Mouse (Mus musculus): ENCODE measurements at regions not wholly inside any gene's neighbourhood (a gene's known extent, or its start where the extent isn't known, plus 50 kb on each side); places are given as distances from the start of the nearest gene placed in this dataset.

DNA sequence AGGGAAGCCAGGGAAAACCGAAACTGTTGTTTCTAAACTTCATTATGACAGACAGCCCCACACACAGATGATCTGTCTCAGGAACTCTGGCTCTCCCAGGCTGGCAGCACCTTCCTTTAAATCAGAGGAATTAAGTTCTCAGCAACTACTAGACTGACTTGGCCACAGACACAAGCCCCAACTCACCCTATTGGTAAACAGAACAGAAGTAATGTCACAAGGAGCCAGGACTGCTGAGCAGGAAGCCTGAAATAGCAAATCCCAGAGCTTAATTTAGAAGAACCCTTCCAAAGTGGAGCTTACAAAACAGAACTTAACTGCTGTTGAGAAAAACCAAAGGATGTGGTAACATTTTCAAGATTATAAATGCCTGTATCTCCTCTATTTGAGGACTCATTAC, 174.8 kb downstream of the Nfkbiz start:
- no peak for DNase-seq (ENCODE audit: low spot score)

DNA sequence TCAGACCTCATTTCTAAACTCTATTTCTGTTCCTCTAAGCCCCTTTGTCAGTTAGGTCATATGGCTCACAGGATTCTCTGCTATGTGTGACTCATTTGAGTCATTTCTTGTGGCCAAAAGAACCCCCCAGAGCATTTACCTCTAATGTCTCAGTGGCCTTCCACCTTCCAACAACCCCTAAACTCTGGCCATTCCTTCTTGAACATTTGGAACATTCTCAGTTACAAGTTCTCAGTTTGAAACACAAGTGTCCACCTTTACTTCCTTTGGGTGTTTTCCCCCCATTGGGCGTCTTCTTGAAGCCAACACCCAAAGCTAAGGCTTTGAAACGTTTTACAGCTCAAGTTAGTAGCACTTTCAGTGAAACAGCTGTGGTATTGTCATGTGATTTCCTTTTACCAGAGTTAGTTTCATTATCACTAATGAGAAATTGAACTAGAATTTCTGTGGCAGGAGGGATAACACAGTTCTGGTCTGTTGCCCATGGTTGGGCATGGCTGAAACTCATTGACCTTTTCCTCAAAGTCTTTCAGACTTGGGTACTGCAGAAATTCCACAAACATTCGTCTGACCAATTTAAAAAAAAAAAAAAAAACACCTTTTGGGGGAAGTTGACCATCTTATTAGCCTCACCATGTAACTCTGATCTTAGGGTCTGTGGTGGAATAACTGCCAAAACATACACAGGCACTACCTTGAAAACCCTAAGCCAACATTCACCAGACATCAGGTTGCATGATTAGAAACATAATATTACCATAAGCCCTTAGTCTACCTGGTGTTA, 201.8 kb downstream of the Nfkbiz start:
- no peak for DNase-seq (ENCODE audit: low spot score)

DNA sequence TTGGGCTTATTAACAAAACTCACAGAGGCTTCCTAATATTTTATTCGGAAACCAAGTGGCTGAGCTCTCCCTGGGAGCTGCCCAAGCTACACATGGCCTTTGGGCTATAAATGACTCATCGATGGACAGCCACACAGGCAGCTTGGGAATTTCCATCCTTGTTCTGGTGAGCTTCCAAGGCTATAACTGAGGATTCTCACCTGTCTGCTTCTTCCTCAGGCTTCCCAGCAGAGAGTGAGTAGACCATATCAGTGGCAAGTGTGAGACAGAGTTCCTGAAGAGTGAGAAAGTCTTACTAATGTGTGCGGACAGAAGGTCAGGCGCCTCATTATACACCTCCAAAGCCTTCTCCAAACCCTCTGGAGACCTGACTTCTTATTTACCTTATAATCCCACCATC, 202.5 kb downstream of the Nfkbiz start:
- no peak for DNase-seq (ENCODE audit: low spot score)

DNA sequence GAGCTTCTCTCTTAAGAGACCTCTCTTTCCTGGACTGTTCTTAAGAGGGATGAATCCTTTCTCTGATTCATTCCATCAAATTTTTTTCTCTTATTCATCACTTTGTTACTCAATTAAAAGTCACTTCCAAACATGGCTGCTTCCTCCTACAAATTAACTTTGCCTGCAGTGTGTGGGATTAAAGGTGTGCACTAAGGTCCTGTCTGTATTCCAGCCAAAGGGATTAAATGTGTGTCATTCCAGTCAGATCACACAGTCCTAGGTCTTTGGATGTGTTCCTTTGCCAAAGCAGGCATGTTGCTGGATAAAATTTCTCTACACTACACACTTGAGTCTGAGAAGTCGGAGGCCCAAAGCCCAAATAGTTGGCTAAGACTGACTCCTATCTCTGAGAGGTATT, 204.0 kb downstream of the Nfkbiz start:
- DNase-seq (ENCODE audit: low spot score): no peak

DNA sequence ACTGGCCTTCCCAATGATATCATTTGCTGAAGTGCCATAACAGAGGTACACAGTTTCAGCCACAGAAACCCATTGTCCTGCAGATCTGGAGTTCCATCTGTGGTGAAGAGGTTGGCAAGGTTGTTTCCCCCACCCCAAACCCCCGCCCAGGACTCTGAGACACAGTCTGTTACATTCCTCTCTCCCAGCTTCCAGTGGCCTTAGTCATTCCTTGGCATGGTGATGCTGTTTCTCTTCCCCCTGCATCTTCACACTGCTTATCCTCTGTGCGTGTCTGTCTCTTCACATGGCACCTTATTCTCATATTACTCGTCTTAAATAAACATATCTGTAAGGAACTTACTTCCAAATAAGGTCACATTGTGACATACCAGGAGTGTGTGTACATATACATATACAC, 206.5 kb downstream of the Nfkbiz start:
- DNase-seq (ENCODE audit: low spot score): no peak

DNA sequence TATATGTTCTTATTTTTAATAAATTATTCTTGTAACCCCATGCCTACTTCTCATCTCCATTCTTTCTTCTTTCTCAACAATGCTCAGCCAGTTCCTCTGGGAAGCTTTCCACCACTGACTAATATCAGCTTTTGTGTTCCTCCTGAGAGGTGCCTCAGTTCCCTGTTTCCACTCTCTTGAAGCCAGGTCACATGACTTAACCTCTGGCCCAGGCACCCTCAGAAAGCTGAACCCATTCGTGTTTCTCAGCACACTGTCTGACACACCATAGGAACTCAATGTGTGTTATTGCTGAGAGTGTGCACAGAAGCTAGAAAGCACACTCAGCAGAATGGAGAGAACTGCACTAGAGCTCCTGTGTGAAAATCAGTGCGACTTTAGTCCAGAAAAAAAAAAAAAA, 207.1 kb downstream of the Nfkbiz start:
- no peak for DNase-seq (ENCODE audit: low spot score)

DNA sequence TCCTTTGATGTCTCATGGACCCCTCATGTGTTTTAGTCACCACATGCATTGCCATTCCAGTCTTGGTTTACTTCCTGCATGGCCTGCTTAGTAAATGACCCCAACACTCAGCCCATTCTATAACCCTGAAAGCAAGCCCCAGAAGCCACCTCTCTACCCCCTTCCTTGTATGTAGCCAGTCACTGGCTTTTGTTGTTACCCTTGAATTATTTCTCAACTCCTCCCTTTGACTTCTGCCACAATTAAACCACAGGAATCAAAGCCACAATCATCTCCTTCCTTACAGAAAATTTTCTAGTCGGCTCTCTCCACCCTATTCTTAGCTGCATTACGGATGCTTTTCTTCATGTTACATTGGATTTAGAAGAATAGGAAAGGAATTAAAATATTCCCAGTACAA, 207.7 kb downstream of the Nfkbiz start:
- no peak for DNase-seq (ENCODE audit: low spot score)

DNA sequence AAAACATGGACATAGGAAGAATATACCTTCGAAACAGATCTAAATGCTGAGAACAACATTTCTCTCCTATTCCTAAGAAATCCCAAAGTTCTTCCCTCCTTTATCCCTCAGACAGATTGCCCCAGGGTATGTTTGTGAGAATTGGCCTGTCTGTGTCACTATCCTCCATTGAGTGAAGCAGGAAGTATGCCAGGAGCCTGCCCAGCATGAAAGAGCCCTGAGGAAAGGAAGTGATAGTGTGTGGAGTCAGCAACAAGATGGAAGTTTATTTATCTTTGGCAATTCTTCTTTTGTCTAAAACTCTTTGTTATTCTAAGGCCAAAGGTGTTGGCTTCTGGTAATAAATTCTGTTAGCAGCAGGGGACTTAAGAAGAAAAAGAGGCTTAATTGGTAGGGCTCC, 211.2 kb downstream of the Nfkbiz start:
- no peak for DNase-seq (ENCODE audit: low spot score)

DNA sequence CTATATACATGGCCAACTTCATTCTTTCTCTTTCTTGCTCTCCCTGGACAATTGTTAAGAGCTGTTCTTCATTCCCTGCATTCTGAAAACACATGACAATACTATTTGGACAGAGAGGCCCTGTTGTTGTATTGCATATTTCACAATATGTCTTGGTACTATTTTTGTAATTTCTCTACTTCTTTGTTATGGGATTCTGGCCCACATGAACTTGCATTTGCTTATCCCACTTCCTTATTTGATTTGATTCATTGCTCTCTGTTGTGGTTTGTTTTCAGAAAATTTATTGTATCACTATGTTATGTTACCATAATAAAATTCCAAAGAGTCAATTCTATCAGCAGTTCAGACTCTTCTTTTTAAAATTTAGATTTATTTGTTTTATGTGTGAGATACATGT, 215.3 kb downstream of the Nfkbiz start:
- no peak for DNase-seq (ENCODE audit: low spot score)

DNA sequence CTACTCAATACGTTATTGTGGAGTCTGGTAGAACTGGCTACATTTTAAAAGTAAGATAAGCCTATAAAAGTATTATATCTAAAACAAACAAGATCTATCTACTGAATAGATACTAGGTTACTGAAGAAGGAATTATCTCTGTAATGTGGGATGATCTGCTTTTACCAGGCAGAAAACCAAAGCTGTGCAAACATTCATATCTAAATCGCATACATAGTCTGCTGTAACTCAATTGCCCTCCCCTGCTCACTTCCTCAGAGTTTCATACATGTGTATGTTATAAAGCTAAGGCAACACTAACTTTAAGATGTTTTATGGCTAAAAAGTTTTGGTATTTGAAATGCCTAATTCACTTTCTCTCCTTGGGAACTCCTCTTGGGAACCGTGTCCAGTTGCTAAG, 219.0 kb downstream of the Nfkbiz start:
- DNase-seq (ENCODE audit: low spot score): no peak

DNA sequence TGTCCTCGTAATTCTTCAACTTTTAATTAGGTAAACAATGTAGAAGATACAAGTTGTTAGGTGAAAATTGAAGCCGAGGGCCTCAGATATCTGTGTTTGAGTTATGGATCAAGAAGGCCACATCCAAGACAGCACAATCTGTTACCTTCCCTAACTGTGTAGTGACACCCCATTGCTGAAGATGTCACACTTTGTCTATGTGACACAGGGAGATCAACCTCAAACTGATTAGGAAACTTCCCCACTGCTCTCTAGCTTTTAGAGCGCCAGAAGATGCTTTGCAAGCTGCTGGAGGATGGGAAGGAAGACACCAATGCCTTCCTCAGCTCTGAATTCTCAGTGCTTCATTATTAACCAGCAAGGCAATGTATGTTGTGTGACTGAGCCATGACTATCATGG, 220.7 kb downstream of the Nfkbiz start:
- no peak for DNase-seq (ENCODE audit: low spot score)

DNA sequence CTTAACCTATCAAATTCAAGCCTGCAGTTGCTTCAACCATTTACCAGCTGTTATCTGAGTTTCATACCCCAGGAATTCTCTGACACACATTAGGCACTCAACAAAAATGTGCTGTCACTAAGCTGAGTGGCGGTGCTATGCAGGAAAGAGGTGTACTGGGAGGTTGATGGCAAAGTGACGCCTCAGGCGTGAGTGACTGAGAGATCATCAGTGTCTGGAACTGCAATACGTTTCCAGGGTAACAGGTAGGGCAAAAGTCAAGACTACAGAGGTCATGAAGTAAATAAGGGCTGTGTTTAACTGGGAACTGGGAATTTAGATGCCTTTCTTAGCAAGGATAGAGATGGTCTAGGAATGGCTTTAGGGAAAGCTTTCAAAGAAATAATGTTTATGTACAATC, 221.2 kb downstream of the Nfkbiz start:
- DNase-seq (ENCODE audit: low spot score): no peak

DNA sequence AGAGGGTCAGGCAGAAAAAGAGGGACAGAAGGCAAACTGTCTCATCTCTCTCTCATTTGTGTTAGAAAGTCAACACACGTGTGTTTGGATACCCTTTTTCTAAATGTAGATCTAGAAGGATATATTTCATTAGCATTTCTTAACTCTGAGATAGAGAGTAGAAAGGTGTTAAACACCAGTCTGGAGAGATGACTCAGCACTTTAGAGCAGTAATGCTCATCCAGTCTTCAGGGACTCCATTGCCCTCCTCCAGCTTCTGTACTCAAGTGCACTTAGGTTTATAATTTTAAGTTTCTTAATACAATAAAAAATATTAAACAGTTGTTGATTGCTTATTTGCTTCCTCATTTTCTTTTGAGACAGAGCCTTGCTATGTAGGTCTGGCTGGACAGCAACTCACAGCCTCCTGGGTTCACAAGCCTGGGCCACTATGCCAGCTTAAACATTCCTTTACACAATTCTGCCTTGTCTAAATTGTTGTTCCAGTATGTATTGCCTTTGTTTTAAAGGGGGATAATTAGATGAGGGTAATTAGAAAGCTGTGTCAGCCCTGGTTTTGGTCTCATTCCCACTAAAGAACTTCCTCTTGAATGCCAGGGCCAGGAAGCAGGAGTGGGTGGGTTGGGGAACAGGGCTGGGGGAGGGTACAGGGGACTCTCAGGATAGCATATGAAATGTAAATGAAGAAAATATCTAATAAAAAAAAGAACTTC, 222.1 kb downstream of the Nfkbiz start:
- DNase-seq (ENCODE audit: low spot score): no peak

DNA sequence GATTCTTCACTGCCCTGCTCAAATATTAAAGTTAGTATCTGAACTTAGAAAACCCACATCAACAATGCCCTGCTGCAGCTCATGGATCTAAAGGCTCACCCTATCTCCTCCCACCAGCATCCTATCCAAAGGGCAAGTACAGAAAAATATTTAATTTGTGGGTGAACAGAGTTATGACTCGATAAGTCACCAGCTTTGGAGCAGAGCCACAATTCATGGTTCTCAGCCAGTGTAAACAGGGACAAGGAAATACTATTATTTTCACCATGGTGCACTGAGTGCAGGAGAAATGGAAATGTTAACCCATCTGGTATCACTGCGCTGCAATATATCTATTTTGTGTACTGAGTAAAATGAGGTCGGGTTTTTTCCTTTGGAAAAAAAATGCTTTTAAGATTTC, 225.8 kb downstream of the Nfkbiz start:
- DNase-seq (ENCODE audit: low spot score): no peak

DNA sequence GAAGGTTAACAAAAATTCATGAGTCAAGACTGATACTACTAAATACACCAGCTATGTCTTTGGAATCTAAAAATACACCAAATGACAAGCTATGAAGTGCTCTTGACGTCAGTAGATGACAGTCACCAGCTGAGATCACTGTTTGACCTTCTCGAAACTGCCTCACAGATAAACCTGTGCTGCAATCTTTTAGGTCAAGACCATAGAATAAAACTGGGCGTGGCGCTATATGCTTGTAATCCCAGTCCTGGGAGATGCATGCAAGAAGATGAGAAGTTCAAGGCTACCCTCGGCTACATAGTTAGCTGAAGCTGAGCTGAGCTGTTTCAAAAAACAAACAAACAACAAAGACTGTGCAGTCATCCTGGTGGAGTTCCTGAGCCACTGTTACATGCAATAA, 226.7 kb downstream of the Nfkbiz start:
- no peak for DNase-seq (ENCODE audit: low spot score)

DNA sequence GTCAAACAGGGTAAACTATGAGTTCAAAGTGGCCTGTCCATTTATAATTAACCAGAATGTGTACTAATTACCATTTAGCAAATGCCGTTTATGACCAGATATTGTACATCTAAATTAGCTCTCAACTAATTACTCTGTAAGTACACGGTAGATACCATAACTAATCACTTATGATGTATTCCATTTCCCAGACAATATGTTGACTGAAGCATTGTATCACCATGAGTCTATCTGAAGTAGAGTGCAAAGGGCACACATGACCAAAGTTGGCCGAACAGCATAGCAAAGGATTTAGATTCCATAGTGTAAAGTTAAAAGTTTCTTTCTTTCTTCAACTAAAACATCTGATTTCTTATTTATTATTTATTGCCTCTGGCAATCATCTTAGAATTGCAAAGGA, 227.5 kb downstream of the Nfkbiz start:
- no peak for DNase-seq (ENCODE audit: low spot score)

DNA sequence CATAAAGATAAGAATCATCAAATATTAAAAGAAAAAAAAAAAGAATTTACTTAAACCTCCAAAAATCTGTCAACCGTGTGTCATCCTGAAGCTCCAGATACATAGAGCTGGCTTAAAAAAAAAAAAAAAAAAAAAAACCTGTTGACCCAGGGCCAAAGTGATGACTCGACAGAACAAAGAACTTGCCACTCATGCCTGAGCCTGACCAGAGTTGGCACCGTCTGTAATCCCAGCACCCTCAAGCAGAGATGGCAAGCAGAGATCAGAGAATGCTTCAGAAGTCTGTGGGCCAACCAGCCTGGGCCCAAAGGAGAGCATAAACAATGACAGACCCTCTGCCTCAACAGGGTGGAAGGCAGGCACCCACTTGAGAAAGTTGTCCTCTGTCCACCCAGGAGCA, 230.3 kb downstream of the Nfkbiz start:
- no peak for DNase-seq (ENCODE audit: low spot score)

DNA sequence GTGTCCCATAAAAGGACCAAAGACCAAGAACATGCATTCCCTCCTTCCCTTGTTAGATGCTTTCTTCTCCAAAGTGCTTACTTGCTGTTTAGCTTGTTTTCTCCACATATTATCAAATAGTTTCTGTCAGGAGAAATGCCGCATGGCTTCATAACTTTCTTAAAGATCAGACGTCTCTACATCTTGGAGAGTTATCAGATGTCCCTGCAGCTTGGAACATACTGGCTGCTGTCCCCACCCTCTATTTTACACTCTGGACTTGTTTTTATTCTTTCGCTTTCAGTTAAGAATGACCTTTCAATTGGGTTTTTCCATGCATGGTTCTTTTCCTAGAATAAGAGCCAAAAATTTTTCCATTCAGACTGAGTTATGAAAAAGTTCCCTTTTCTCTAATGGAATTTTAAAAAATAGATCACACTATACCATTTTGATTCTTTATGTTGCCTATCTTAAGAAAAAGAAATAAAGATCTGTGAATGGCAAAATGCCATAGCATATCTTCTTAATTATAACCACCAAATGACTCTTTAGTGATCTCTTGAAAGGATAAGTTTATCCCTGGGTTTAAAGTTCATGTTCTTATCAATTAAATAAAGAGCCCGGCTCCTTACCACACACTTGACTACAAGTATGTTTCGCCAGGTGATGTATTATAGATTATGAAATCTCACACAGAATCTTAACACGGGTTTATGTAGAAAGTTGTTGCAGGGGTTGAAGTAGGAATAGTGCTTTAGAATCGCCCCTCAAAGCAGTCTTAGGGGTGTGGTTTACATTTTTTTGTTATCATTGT, 232.1 kb downstream of the Nfkbiz start:
- no peak for DNase-seq (ENCODE audit: low spot score)

DNA sequence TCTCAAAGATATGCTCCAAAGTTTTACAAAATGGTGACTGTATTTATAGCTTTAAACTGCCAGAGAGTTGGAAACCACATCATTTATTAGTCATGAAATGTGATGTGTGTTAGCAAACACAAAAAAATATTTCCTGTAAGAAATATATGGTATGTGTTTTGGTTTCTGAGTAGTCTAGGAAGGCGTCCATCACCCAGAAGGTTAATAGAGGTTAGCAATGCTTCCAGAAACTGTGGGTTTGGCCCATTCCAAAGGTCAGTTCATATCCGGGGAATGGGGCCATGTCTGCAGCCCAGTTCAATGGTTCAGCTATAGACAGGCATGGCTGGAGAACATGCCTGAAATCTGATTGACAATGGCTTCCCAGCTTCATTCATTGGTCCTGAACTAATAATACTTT, 235.1 kb downstream of the Nfkbiz start:
- DNase-seq (ENCODE audit: low spot score): no peak

DNA sequence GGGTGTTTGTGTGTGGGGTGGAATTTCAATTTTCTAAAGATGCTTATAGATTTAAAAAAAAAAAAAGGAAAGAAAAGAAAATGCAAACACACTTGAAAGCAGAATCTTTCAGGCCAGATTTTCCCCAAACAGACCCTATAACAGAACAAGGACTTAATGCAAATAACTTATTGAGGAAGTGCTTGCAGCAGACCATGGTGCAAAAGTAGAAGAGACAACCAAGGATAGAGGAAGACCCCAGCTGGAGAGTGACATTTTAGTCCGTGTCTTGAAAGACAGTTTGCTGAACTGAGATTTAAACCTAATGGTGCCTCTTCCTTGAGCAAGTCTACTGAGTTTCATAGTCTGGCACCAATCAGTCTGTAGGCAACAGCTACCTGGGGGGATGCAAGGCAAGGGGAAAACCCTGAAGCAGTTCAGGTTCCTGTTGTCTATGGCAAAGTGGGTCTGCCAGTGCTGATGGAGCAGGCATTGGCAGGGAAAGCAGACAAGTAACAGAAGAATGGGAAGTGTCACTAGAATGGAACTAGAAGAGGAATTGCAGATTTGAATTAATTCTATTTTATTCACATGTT, 249.2 kb downstream of the Nfkbiz start:
- no peak for DNase-seq (ENCODE audit: low spot score)

DNA sequence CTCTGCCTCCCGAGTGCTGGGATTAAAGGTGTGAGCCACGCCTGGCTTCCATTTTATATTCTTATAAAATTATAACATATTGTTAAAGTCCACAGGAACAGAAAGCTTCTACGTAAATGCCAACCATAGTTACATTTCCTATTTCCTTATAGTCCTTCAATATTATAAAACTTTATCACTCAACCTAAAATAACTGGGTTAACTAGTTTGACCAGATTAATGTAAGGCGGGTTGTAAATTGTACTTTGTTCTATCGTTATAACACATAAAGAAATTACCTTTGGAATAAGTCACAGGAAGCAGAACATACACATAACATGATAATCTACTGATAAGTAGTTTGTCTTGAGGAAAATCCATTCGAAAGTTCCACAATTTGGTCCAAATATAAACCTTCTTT, 251.6 kb downstream of the Nfkbiz start:
- no peak for DNase-seq (ENCODE audit: low spot score)

DNA sequence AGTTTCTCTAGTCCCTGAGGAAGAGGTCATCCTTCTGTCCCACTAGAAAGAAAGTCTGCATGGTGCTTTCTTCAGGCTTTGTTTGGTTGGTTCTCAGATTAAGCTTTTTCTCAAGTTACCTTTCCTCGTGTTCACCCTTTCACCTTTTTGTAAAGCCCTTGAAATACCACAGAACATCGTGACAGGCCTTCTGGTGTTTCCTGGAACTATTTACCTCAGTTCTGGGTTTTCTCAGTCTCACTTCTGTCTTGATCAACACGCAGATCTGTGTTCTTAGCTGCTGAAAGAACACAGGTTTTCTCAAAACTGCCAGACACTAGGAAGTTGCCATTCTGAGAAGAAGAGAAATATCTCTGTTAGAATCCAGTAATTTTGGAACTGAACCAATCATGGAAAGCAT, 255.8 kb downstream of the Nfkbiz start:
- DNase-seq (ENCODE audit: low spot score): no peak

DNA sequence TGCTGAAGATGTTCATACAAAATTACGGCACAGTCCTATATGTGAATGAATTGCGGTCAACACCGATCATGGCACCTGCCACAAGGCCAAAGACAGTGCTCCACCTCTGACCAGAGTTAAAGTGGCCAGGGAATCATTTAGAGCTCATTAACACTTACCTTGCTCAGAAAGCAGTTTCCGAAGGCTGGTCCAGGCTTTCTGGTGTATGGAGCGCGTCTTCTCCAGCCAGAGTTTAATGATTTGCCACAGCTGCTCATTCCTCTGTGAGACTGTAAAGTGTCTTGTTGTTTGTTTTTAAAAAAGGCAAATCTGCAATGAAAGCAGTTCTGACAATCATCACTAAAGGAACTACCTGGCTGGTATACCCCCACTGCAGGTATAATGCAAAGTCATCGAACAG, 256.7 kb downstream of the Nfkbiz start:
- no peak for DNase-seq (ENCODE audit: low spot score)

Data from c-Kit-positive CD71-positive TER-119-positive erythroid progenitor cells, embryonic 14.5 days (primary cell).